Mouse (Mus musculus): ENCODE measurements around the gene Slc39a2. TPM values are rescaled to one million over a fixed set of nuclear protein-coding genes. Genes with fewer than 3 reads are reported as not detected.

Gene Slc39a2
- total RNA-seq (2017), result 0.49 TPM in 1 of 2 replicates, not detected in the other

DNA sequence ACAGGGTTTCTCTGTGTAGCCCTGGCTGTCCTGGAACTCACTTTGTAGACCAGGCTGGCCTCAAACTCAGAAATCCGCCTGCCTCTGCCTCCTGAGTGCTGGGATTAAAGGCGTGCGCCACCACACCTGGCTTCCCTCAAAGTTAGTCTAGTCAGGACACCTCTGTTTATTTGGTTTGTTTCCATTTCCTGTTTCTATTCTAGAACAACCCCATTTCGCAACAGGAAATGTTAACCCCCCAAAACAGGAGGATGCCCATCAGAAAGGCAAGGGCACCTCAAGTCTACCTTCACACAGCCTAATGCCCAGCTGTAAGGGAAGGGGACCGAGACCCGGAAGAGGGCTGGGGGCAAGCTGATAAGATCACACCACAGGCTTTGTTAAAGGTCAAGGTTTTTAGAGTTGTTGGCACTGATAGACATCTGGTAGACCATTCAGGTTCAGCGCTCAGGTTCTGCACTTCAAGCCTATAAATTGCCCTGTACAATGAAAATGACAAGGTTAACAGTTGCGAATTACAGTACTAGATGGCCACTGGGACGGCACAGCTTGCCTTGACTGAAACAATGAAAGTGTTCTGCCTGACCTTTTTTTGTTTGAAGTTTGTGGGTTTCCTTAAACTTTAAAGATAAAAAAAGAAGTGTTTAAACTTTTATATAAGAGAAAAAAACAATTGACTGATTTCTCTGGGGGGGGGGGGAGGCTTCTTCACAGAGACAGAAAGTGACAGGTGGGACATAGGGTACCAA is at the start of gene Slc39a2:
Gene Slc39a2, plus strand, starts transcription at position 699 of the 749 bp plus-strand sequence.
- no peak for ATAC-seq (replicated peaks; ENCODE audit: low read depth, poor library complexity, severe bottlenecking)

DNA sequence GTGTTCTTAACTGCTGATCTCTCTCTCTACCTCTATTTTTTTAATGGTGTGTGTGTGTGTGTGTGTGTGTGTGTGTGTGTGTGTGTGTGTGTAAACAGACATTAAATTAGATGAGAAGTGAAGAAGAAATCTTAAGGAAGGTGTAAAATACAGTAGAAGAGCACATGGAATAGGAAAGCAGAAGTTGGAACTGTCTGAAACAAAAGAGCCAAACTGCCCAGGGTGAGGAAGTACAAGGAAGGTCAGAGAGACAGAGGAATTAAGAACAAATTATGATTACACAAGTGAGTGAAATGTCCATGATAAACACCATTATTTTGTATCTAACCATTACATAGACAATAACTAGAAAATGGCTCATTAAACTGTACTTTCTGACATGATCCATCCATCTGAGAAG is 48.8 kb upstream of the Slc39a2 start:
- ATAC-seq (replicated peaks; ENCODE audit: low read depth, poor library complexity, severe bottlenecking), result 0 out of 2 replicates have a peak, but pooled peaks have one; percentile 52

DNA sequence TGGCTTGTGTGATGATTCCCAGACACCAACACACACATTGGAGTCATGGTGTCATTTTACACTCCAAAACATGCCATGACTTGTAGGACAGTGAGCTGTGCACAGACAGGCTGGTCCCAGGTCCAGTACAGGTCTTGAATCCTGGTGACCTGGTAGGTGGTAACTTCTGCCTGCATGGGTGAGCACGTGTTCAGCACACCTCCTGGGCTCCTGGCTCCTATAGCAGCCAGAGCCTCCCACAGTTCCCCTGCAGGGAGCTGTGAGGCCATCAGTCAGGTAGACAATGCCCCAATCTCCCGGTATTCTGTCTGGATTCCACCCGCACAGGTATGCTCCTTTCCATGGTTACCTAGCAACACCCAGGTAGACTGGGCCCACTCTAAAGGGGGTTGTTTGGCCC is 46.1 kb upstream of the Slc39a2 start:
- no peak for ATAC-seq (replicated peaks; ENCODE audit: low read depth, poor library complexity, severe bottlenecking)

DNA sequence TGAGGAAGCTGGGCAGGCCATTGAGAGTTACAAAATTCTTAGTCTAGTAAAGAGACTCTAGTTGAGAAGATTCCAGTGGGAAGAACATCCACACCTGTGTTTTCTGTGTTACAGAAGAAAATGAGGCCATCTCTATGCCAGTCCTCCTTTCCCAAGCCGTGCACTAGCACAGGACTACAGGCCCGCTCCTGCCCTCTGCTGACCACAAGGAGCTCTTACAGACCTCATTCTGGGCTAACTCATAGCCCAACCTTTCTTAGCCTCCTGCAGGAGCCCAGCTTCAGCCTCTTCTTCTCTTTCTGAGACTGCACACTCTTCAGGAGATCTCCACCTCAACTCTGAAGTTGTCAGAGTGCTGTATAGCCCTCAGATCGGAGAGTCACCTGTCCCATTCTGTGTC is 41.7 kb upstream of the Slc39a2 start:
- ATAC-seq (replicated peaks; ENCODE audit: low read depth, poor library complexity, severe bottlenecking), result peak; percentile 74; the same call in 1 of the 2 replicates

DNA sequence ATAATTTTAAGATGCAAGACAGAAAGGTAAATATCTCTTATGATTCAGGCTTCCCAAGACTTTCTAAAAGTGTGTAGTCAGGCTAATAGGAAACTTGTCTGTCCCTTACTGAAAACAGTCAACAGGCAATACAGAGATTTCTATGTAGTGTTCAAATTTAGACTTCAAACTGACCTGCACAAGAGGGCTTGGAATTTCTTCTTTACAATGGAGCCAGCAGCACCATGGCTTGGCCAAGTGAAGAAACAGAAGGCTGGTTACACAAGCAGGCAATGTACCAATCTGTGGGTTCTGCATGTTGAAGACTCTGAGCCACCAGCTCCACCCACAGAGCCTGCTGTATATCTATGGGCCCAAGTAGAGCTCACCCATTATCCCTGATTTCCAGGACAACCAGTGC is 39.3 kb upstream of the Slc39a2 start, which contains the start of gene Ear6:
Gene Ear6, plus strand, starts transcription at position 301 of the 400 bp plus-strand sequence.
- no peak for ATAC-seq (replicated peaks; ENCODE audit: low read depth, poor library complexity, severe bottlenecking)

DNA sequence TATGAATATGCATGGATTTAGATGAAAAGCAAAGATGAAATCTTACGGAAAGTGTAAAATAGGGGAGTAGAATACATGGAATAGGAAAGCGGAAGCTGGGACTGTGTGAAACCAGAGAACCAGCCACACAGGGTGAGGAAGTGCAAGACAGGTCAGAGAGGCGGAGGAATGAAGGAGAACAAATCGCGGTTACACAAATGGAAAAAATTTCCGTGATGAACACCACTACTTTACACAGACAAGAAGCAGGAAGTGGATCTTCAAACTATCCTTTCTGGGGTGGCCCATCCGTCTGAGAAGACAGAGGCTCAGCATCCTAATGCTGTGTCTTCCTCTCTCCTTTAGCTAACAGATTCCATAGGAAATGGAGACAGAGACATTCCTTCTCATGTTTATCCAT is 37.4 kb upstream of the Slc39a2 start:
- peak; percentile 52; the same call in 1 of the 2 replicates for ATAC-seq (replicated peaks; ENCODE audit: low read depth, poor library complexity, severe bottlenecking)

DNA sequence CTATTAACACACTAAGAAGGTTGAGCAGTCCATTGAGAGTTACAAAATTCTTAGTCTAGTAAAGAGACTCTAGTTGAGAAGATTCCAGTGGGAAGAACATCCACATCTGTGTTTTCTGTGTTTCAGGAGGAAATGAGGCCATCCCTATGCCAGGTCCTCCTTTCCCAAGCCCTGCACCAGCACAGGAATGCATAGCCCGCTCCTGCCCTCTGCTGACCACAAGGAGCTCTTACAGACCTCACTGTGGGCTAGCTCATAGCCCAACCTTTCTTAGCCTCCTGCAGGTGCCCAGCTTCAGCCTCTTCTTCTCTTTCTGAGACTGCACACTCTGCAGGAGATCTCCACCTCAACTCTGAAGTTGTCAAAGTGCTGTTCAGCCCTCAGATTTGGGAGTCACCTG is 29.1 kb upstream of the Slc39a2 start:
- ATAC-seq (replicated peaks; ENCODE audit: low read depth, poor library complexity, severe bottlenecking), result 0 out of 2 replicates have a peak, but pooled peaks have one; percentile 45

DNA sequence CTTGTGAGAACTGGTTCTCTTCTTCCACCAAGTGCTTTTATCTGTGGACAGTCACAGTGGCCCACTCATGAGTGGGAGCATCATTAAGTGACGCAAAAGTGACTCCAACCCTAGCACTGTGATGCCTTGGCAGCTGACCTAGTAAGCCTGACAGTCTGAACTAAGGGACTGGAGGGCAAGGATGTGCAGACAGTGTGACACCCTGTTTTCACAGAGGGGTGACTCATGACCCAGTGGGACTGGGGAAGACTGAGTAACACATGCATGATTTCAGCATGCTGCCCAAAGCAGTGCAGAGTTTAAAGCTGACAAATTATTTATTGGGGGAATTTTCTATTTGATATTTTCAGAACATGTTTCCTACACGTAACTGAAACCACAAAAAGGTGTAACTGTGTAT is 21.9 kb upstream of the Slc39a2 start:
- no peak for ATAC-seq (replicated peaks; ENCODE audit: low read depth, poor library complexity, severe bottlenecking)

DNA sequence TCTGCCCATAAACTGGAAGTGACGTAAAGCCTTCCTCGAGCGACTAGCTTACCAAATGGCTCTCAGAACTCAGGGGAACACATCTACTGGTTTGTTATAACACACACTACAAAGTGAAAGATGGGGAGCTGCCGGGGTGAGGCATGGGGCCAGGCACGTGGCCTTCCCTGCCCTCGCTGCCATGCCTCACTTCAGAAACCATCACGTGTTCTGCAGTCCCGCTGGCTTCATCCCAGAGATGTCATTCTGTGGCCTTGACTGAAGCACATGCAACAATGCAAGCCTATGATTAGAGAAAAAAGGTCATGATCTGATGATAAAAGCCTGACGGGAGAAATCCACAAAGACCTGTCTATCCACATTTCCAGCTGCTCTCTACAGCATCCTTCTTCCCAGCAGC is 20.9 kb upstream of the Slc39a2 start:
- no peak for ATAC-seq (replicated peaks; ENCODE audit: low read depth, poor library complexity, severe bottlenecking)

DNA sequence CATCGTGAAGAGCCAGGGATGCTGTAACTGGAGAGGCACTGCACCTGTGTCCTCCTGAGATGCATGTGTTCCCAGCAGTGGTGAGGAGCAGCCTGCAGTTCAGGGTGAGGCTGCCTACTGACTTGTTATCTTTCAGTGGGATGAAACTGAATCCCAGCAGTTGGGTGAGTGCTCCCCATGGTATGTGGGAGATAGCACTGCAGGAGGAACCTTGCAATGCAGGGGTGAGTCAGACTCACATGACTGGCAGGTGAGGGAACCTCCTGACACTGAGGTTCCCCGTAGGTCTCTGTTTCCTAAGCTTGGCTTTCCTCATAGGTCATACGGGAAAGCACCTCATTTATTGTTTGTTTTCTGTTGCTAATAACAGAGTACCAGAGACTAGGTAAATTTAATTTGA is 15.2 kb upstream of the Slc39a2 start:
- no peak for ATAC-seq (replicated peaks; ENCODE audit: low read depth, poor library complexity, severe bottlenecking)

DNA sequence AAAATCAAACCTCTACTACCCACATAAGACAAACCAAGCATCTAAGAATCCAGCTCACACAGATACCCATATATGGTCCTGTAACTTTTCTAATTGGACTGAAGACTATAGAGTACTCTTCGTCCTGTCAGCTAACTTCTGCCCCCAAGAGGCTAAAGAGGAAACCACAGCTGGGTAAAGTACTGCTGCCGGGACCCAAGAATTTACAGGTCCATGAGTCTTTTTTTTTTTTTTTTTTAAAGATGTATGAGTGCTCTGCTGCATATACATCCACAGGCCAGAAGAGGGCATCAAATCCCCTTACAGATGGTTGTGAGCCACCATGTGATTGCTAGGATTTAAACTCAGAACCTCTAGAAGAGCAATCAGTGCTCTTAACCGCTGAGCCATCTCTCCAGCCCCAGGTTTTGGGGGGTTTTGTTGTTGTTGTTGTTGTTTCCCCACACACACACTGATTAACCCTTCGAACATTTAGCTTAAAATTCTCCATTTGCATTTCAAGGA is 9.1 kb upstream of the Slc39a2 start:
- peak; percentile 66 for ATAC-seq (replicated peaks; ENCODE audit: low read depth, poor library complexity, severe bottlenecking)

DNA sequence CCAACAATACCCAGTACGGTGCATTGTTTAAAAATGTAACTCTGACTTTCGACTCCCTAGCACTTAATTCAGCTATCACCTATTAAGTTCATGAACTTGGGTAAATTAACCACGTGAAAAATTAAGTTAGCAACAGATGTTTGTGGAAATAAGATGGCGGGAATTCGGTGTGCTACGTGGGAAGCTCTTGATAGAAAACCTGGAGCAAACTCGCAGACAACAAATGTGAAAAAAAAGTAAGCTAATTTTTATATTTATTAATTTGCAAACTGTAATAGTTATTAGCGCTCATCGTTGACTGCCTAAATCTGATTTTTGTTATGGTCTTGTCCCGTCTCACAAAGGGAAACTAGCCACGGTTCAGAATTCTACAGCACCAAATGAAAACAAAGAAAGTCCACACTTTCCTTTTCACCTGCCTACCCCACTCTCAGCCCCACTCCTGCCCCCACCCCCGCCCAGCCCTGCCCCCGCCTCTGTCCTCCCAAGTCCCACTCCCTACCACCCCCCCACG is 8.6 kb upstream of the Slc39a2 start:
- no peak for ATAC-seq (replicated peaks; ENCODE audit: low read depth, poor library complexity, severe bottlenecking)

DNA sequence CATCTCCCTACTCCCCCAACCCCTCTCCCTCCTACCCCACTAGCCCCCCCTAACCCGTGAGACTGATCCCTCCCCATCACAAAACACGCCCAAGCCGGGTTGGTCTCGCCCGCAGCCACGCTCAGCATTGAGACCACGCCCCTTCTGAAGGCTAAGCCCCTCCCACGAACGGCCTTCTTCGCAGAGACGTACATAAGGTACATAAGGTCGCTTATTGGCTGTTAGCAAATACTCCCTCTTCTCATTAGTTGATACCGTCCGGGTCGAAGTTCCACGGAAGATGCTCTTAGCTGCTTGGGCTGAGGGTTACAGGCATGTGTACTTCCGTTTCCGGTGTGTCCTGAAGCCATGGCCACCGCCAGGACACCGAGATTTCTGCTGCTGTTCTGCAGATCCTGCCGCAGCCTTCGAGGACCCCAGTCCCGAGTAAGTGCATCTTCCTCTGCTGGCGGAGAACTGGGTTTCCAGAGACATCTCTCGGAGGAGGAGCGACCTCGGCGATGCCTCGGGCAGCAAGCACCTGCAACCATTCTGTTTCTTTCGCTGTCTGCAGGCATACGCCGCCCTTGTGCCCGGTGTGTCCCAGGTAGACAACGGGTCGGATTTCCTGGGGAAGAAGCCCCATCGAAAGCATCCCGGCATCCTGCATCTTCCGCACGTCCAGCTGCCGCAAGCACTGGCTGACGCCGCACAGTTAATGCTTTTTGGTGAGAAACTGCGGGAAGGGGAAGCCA is 7.9 kb upstream of the Slc39a2 start, which contains the start of gene Mettl17:
Gene Mettl17, plus strand, starts transcription at position 245 of the 734 bp plus-strand sequence.
- peak; percentile 96 for ATAC-seq (replicated peaks; ENCODE audit: low read depth, poor library complexity, severe bottlenecking)

DNA sequence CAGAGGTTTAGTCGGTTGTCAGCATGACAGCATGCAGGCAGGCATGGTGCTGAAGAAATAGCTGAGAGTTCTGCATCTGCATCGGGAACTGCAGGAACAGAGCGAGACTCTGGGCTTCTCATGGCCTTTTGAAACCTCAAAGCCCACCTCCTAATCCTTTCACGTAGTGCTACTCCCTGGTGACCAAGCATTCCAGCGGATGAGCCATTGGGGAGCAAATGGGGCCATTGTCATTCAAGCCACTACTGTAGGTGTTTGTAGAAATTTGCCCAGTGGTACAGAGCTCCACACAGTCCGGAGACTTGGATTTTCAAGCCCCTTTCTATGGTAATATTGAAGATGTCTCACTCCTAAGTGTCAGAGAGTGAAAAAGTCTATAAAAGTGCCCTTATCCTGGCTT is 6.6 kb upstream of the Slc39a2 start:
- ATAC-seq (replicated peaks; ENCODE audit: low read depth, poor library complexity, severe bottlenecking), result no peak

DNA sequence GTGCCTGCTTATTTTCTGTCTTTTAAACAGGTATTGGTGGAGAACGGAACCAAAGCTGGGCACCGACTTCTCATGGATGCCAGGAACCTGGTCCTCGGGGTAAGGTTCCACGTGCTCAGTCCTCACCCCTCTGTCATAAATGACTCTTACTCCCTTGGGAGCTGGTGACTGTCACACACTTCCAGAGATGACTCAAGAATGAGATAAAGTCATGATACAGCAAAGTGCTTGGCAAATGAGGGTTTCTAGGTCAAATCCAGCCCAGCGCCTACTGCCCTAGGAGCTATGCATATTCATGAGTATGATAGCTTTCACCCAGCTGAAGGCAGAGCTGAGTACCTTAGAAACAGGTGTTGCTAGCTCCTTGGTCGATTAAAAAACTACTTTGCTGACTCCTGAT is 2.9 kb upstream of the Slc39a2 start:
- no peak for ATAC-seq (replicated peaks; ENCODE audit: low read depth, poor library complexity, severe bottlenecking)

DNA sequence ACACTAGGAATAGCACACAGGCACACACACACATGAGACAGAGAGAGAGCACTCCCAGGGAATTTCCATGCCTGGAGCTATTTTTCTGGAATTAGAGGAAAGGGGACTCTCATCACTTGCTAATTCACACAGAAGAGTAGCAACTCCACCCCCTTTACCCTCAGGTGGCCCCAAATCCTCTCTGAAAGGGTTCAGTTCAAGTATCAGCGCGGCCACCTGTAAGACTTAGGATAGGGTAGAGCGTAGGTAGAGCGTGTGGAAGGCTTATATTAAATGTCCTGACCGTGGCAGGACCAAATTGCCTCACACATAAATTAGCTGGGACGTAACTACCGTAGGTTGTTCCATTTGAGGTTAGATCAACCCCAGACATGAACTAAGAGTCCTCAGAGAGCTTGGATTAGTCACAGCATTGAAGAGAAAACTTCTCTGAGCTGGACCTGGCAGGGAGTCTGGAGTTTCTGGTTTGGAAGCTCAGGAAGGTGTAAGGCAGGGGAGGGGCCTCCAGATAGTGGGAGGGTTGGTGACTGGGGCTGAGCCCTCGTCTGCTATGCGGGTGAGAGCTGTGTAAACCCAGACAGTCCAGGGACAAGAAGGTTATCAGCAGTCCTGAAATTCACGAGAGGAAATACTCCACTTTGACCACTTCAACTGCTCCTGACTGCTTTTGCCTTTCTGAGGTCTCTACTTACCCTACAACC is 555 bp downstream of the Slc39a2 start:
- no peak for ATAC-seq (replicated peaks; ENCODE audit: low read depth, poor library complexity, severe bottlenecking)

DNA sequence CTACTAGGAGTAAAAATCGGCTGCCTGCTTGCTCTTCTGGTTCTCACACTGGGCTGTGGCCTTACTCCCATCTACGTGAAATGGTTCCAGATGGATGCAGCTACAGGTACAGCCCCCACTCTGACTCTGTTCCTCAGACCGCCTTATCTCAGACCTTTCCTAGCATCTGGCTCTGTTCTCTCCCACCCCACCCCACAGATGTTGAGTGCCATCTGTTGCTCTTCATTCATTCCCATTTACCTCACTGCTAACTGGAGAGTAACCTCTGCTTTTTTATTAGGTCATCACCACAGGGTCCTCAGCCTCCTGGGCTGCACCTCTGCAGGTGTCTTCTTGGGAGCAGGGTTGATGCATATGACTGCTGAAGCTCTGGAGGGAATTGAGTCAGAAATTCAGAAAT is 1.1 kb downstream of the Slc39a2 start:
- no peak for ATAC-seq (replicated peaks; ENCODE audit: low read depth, poor library complexity, severe bottlenecking)

DNA sequence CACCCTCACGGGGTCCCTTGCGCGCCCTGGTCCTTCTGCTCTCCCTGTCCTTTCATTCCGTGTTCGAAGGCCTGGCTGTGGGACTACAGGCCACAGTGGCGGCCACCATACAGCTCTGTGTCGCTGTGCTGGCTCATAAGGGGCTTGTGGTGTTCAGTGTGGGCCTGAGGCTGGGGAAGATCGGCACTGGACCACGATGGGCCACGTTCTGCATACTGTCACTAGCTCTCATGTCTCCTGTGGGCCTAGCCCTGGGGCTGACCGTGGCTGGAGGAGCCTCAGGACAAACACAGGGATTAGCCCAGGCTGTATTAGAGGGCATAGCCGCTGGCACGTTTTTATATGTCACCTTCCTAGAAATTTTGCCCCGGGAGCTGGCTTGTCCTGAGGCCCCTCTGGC is 2.4 kb downstream of the Slc39a2 start:
- ATAC-seq (replicated peaks; ENCODE audit: low read depth, poor library complexity, severe bottlenecking), result no peak

DNA sequence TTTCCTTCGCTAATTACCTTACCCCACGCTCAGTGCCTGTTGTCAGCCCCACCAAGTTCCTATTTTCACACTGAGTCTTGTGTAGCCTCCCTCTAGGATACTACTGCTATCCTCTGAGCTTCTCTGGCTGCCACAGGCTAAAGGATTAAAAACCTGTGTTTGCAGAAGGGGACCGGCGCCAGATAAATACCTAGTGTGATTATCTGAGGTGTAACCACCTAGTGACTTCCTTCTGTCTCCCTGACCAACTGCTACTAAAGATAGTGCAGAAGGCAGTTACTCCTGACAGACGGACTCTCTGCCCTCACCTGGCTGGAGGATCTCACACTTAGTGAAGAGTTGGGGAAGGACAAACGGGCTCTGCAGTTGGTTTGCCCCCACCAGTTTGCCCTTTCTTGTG is 3.3 kb downstream of the Slc39a2 start:
- ATAC-seq (replicated peaks; ENCODE audit: low read depth, poor library complexity, severe bottlenecking), result no peak

DNA sequence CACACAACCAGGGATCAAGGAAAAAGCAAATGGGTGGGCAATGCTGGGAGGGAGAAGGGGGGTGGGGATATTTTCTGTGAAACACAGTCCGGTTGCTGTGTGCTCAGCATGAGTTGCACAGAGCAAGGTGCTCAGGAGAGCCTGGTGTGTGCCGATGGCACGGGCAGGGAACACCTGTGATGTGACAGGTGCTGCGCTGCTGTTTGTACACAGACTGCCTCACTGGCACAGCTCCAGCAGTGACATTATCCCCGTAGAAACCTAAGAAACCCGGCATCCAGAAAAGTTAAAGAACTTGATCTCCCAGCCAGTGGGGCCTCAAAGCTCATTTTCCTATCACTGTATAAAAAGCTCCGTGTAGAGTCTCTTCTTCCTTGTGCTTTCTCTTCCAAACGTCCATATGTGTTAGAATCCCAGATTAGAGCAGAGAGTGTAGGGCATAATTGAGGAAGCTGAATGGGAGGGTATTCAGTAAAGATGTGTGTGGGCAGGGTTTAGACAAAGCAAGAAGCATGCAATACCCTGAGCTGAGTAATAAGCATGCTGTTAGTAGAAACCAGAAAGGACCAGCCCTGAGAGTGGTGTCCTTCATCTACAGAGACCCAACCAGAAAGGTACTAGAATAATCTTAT is 4.0 kb downstream of the Slc39a2 start:
- ATAC-seq (replicated peaks; ENCODE audit: low read depth, poor library complexity, severe bottlenecking), result no peak

All from common myeloid progenitor, adult 5-6 weeks (primary cell).